Mouse (Mus musculus): ENCODE results near the gene Slc36a4.

GRCm38 (mm10) chr9:15705706-15706105 is 3.8 kb upstream of the Slc36a4 start:
- TF ChIP-seq CTCF (conservative IDR thresholded peaks at IDR 0.05; ENCODE audit: insufficient read depth, insufficient read length, low read depth, low read length) (no peak), POLR2A (IDR thresholded peaks at IDR 0.05; ENCODE audit: low read depth, low read length) (no peak)

Measured in kidney, adult 2 months (tissue).